Mouse (Mus musculus) adrenal gland, postnatal 0 days (tissue): Measurements from ENCODE around the gene Litaf. TPM values are rescaled to one million over a fixed set of nuclear protein-coding genes. Genes with fewer than 3 reads are reported as not detected.

Experiments used
- microRNA-seq: library from miRNA; unstranded; fragments of <30 nt; microRNA quantifications from one replicate; pipeline ENCODE4, GENCODE M21; 2016; ENCODE audit warnings: borderline replicate concordance; ENCODE audit not compliant: insufficient number of aligned reads
- polyA plus RNA-seq: library from polyadenylated mRNA; unstranded; fragments of >200 nt; fragmentation: Nextera tagmentation; extraction: Ambion mirVana; gene quantifications from 2 replicates; pipeline ENCODE4 v1.2.1, GENCODE M21; 2015

Gene Litaf
- 75.3 and 113 TPM in 2 replicates for polyA plus RNA-seq

DNA sequence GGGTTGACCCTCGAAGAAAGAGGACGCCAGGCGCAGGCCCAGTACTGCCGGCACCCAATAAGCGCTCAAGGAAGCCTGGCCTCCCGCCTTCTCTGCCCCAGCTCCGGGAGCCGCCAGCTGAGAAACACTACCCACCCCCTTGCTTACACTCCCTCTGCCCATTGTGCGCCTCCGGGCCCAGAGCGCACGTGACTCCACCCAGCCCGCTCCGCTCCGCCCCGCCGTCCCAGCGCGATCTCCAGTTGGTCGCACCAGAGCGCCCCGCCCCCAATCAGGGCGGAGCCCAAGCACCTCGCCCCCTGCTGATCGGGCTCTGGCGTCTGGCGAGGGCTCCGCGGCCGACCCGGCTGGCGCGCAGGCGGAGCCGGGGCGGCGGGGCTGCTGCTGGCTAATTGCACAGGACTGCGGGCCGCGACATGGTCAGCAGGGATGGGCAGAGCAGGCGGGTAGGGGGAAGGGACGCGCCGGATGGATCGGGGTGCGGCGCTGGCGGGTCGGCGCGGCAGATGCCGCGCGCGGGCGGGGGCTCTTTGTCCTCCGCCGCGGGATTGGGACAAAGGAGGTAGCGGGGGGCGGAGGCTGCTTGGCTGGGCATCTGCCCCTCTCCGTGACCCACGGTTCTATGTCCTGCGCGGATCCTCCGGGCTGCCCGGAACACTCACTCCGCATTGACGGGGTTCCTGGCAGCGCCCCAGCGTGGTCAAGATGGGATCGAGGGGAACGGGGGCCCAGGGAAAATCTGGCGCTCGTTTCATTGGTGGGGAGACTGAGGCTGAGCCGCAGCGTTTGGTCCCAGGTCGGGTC is at the start of gene Litaf:
Gene Litaf, minus strand, starts transcription at position 129 of the 804 bp plus-strand sequence.

DNA sequence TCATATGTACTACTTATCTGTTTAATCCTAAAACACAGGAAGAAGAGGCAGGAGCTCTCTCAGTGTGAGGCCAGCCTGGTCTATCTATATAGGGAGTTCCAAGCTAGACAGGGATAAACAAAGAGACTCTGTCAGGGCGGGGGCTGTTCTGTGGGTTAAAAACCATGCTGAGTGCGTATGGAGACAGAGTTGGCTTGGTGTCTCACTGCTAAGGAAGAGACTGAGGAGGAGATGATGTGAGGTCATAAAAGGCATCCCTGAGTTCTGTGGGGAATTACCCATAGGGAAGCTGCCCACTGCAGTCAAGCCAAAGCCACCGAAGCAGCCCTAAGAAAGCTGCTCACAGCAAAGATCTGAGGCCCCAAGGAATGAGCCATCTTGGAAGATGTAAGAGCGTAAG is 5.3 kb downstream of the Litaf start, which contains the start of gene Snn:
Gene Snn, plus strand, starts transcription at position 301 of the 400 bp plus-strand sequence.

Small RNA genes lying within 50 kb of the gene (microRNA-seq; reads per million reads assigned to microRNA genes)
- not detected for gene Gm26268

Other genes with a start within 250 kb of the Litaf start
- gene Rmi2, start 231.1 kb downstream of the Litaf start, polyA plus RNA-seq, result 1.5 and 1.6 TPM in 2 replicates
- gene Snn, start 5.2 kb downstream of the Litaf start, polyA plus RNA-seq, result 16.6 and 23.5 TPM in 2 replicates
- gene Txndc11, start 68.5 kb upstream of the Litaf start, polyA plus RNA-seq, result 20.9 and 31.8 TPM in 2 replicates
- 31.4 and 43.1 TPM in 2 replicates for gene Zc3h7a, start 110.2 kb upstream of the Litaf start, polyA plus RNA-seq
- 99.1 and 143 TPM in 2 replicates for gene Rsl1d1, start 137.2 kb upstream of the Litaf start, polyA plus RNA-seq
- gene Gspt1, start 188.2 kb upstream of the Litaf start, polyA plus RNA-seq, result 35.3 and 57.6 TPM in 2 replicates
- not detected in 2 replicates for gene Tnfrsf17, start 247.7 kb upstream of the Litaf start, polyA plus RNA-seq